Mouse (Mus musculus) liver, adult 10 weeks (tissue): Measurements from ENCODE around the gene Odf3l2. TPM values are rescaled to one million over a fixed set of nuclear protein-coding genes. Genes with fewer than 3 reads are reported as not detected.

ENCODE experiments used
- polyA plus RNA-seq: library from polyadenylated mRNA; stranded (reverse); fragments of 350-450 nt; fragmentation: Illumina TruSeq; extraction: RNeasy Lipid Tissue Mini Kit (QIAGEN cat#74804); gene quantifications from one replicate; pipeline ENCODE4 v1.2.3, GENCODE M21; 2014; ENCODE audit warnings: low read depth, low replicate concordance

The Odf3l2 gene
- not detected for polyA plus RNA-seq

GRCm38 (mm10) chr10:79645711-79646110 is at the start of gene Odf3l2:
TSS of gene Odf3l2 (minus strand) at chr10:79645738.

DNA sequence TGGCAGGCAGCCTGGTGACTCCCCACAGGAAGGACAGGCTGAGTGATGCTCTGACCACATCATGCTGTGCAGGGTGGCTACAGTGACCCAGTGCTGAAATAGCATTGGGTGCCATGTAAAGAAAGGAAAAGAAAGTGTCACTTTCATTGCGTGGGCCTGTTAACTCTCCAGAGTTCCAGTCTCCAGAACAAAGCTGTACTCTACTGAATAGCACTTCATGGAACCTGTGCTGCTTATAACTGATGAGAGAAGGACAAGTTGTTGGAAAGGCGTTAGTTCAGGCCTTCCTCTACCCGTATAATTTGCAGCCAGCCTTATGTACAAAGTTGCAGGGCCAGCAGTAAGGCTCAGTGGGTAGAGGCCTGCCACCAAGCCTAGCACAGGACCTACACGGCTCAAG is 43.2 kb upstream of the Odf3l2 start, which contains the start of gene Gzmm:
Gene Gzmm (plus strand): TSS at position 301 of the 400 bp plus-strand sequence.

DNA sequence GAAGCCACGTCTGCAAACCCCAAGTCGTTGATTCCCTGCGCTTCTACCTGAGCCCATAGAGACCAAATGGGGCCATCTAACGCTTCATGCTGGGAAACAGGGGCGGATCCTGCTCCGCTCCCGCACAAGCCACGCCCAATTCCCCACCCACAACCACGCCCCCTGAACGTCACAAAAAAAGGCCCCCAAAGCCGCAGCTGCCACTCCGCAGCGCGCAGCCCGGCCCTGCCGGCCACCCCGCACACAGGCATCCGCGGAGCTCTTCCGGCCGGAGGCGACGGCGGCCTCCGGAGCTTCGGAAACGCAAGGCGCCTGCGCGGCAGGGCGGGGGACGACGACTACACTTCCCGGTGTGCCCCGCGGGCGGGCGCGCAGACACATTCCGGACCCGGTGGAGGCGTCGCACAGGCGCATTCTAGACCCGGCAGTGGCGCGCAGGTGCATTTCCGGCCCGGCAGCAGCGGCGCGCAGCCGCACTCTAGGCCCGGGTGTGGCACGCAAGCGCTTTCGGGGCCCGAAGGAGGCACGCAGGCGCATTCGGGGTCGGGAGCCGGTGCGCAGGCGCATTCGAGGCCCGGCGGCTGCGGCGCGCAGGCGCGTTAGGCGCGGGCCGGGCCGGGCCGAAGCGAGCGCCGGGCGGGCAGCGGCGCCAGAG is 36.2 kb upstream of the Odf3l2 start, which contains the start of gene Cdc34:
Gene Cdc34 (plus strand): TSS at position 605 of the 655 bp plus-strand sequence.

DNA sequence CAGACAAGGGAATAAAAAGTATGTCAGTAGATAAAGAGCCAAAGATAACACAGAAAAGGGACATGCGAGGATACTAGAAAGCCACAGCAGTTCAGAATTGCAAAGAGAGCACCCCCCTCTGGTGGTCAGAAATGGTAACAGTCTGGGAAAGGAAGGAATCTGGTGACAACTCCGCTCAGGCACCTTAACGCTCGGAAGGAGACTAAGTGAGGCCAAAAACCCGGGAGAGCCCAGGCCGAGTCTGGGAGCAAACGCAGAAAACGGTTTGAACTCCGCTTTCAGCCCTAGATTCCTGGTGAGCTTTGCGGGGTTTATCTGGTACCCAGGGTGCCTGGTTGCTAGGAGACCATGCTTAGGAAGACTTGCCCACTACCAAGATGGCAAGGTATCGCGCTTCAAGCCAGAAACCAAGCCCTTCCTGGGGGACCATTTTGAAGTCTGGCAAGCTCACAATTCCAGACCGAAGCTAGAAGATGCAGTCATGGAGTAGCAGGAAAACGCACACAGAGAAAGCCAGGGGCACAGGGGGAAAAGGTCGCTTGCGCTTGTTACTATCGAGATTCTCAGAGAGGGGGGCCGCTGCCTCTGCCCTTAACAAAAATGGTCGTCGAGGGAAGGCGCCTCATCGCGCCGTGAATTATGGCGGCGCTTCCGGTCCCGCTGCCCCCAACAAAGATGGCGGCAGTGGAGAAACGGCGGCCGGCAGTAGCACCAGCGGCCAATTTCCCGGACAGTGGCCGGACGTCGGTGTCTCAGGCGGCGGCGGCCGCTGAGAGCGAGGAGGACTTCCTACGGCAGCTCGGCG is 23.4 kb upstream of the Odf3l2 start, which contains the start of gene Tpgs1:
Gene Tpgs1 (plus strand): TSS at position 599 of the 805 bp plus-strand sequence.

DNA sequence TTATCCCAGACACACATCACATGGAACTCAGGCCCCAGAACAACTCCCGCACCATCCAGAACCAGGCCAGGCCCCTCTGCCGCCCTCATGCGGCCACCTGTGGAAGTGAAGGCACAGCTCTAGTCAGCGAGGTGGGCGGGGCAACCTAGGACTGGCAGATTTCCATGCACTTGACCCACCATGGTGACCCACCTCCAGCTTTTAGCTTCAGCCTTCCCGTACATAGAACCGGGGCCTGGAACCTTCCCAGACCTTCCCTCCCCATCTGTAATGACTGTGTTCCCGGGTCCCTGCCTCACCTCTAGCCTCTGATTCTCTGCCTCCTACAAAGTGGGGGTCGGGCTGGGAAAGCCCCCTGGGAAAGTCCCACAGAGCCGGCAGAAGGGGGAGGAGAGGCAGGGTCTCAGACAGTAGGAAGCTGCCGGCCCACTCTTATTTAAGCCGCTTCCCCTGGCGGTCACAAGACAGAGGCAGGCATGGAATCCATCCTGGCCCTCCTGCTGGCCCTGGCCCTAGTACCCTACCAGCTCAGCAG is 18.7 kb upstream of the Odf3l2 start, which contains the start of gene Madcam1:
Gene Madcam1 (plus strand): TSS at position 429 of the 535 bp plus-strand sequence.

GRCm38 (mm10) chr10:79637128-79638110 is 8.1 kb downstream of the Odf3l2 start, which contains the start of gene Shc2:
TSS of gene Shc2 (minus strand) at chr10:79637918.

GRCm38 (mm10) chr10:79613578-79614304 is 31.8 kb downstream of the Odf3l2 start, which contains the start of gene C2cd4c:
TSS of gene C2cd4c (minus strand) at chr10:79614025.

Other genes starting within 250 kb of the Odf3l2 start
- not detected for gene Vmn2r83, start 177.0 kb downstream of the Odf3l2 start, polyA plus RNA-seq
- gene Plpp2, start 111.9 kb downstream of the Odf3l2 start, polyA plus RNA-seq, result 1.9 TPM
- 0.24 TPM for gene Mier2, start 90.5 kb downstream of the Odf3l2 start, polyA plus RNA-seq
- not detected for gene Theg, start 58.4 kb downstream of the Odf3l2 start, polyA plus RNA-seq
- not detected for gene C2cd4c, start 31.7 kb downstream of the Odf3l2 start, polyA plus RNA-seq
- gene Shc2, start 7.8 kb downstream of the Odf3l2 start, polyA plus RNA-seq, result not detected
- gene Madcam1, start 18.8 kb upstream of the Odf3l2 start, polyA plus RNA-seq, result not detected
- gene Tpgs1, start 23.6 kb upstream of the Odf3l2 start, polyA plus RNA-seq, result not detected
- 7.5 TPM for gene Cdc34, start 36.5 kb upstream of the Odf3l2 start, polyA plus RNA-seq
- not detected for gene Gzmm, start 43.3 kb upstream of the Odf3l2 start, polyA plus RNA-seq
- gene Bsg, start 58.8 kb upstream of the Odf3l2 start, polyA plus RNA-seq, result 261 TPM
- not detected for gene Hcn2, start 70.9 kb upstream of the Odf3l2 start, polyA plus RNA-seq
- gene Polrmt, start 100.8 kb upstream of the Odf3l2 start, polyA plus RNA-seq, result 4.2 TPM
- gene Fgf22, start 109.3 kb upstream of the Odf3l2 start, polyA plus RNA-seq, result not detected
- 0.93 TPM for gene Rnf126, start 121.2 kb upstream of the Odf3l2 start, polyA plus RNA-seq
- not detected for gene Fstl3, start 131.5 kb upstream of the Odf3l2 start, polyA plus RNA-seq
- not detected for gene Prss57, start 145.2 kb upstream of the Odf3l2 start, polyA plus RNA-seq
- gene Palm, start 147.8 kb upstream of the Odf3l2 start, polyA plus RNA-seq, result not detected
- not detected for gene Misp, start 175.3 kb upstream of the Odf3l2 start, polyA plus RNA-seq
- 29.0 TPM for gene Ptbp1, start 208.7 kb upstream of the Odf3l2 start, polyA plus RNA-seq
- not detected for gene Prtn3, start 228.7 kb upstream of the Odf3l2 start, polyA plus RNA-seq
- not detected for gene Plppr3, start 228.9 kb upstream of the Odf3l2 start, polyA plus RNA-seq
- not detected for gene Elane, start 240.5 kb upstream of the Odf3l2 start, polyA plus RNA-seq
- gene Cfd, start 245.1 kb upstream of the Odf3l2 start, polyA plus RNA-seq, result not detected